Mouse (Mus musculus) liver, embryonic 13.5 days (tissue): ENCODE data around the gene Fhdc1. TPM values are rescaled to one million over a fixed set of nuclear protein-coding genes. Genes with fewer than 3 reads are reported as not detected.
A peak's percentile ranks its signal among the peaks of the same experiment; 100 is the strongest.

Experiments used
- ATAC-seq: fragments of 200-750 bp; cut with Nextera tagmentation; 2 replicates; pipeline ENCODE4 v1.8.0; 2017; ENCODE audit warnings: low read depth, mild to moderate bottlenecking, moderate number of reproducible peaks, moderate library complexity
- DNase-seq: peaks from one replicate; pipeline ENCODE4 v3.0.0; 2022
- H3K27ac ChIP-seq: fragments of 300-500 bp; sonication (generic); 2 replicates; pipeline ENCODE4 v1.5.1; 2015; ENCODE audit warnings: moderate library complexity, mild to moderate bottlenecking, inconsistent platforms
- H3K27me3 ChIP-seq: fragments of 300-500 bp; sonication (generic); 2 replicates; pipeline ENCODE4 v1.6.1; 2015; ENCODE audit warnings: mild to moderate bottlenecking, inconsistent platforms
- H3K36me3 ChIP-seq: fragments of 300-500 bp; sonication (generic); 2 replicates; pipeline ENCODE4 v1.6.1; 2015; ENCODE audit warnings: mild to moderate bottlenecking, inconsistent platforms
- H3K4me1 ChIP-seq: fragments of 300-500 bp; sonication (generic); replicated peaks from 2 replicates; pipeline ENCODE4 v1.6.1; 2015; ENCODE audit warnings: inconsistent platforms
- H3K4me2 ChIP-seq: fragments of 300-500 bp; sonication (generic); 2 replicates; pipeline ENCODE4 v1.6.1; 2015; ENCODE audit warnings: inconsistent platforms, mild to moderate bottlenecking, moderate library complexity
- H3K4me3 ChIP-seq: fragments of 300-500 bp; sonication (generic); replicated peaks from 2 replicates; pipeline ENCODE4 v1.5.1; 2015; ENCODE audit warnings: mild to moderate bottlenecking, inconsistent platforms
- H3K9ac ChIP-seq: fragments of 300-500 bp; sonication (generic); 2 replicates; pipeline ENCODE4 v1.6.1; 2015; ENCODE audit warnings: mild to moderate bottlenecking, inconsistent platforms
- H3K9me3 ChIP-seq: fragments of 300-500 bp; sonication (generic); replicated peaks from 2 replicates; pipeline ENCODE4 v1.6.1; 2016; ENCODE audit warnings: inconsistent platforms
- WGBS: fragments of 180-500 bp; shearing (Covaris S2); methylation state at CpG from one replicate; pipeline ENCODE4 v1.1.7; 2015; ENCODE audit not compliant: insufficient replicate concordance; 5-methylcytosine and 5-hydroxymethylcytosine counted together
- polyA plus RNA-seq: library from polyadenylated mRNA; unstranded; fragments of >200 nt; fragmentation: Nextera tagmentation; extraction: Ambion mirVana; gene quantifications from 2 replicates; pipeline ENCODE4 v1.2.1, GENCODE M21; 2015

Gene Fhdc1
- polyA plus RNA-seq, 1 experiment from 2014 or later: 30.2 TPM

DNA sequence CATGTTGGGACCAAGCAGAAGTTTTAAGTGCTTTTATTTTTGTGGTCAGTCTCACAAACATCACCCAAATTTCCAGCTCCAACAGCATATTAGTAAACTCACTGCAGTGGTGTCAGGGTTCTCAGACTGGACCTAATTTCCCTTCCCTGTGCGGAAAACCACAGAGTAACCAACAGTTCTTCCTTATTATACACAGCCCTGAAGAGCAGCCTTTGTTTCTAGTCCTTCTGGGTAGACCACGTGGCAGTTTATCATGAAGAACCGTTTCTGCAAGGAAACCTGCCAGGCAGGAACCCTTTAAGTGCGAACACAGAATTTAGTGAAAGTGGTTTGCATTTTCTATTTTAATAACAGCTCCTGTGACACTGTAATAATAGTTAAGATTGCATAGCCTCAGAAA is 11.9 kb upstream of the Fhdc1 start:
- Histone ChIP-seq H3K4me3 (no peak overlapping the region), H3K9me3 (no peaks in the 10 kb centered on the region), H3K9ac (no peak overlapping the region), H3K4me1 (peaks cover 10% of the 10 kb centered on the region), H3K36me3 (peaks cover 9% of the 10 kb centered on the region; the same call in 1 of the 2 replicates), H3K4me2 (no peak overlapping the region), H3K27ac (no peak overlapping the region), H3K27me3 (no peaks in the 10 kb centered on the region)
- DNase-seq (no peak), ATAC-seq (no peak)
- WGBS: 27% methylated on average over 4 of the region's 4 CpGs

GRCm38 (mm10) chr3:84488716-84489115 is 8.5 kb upstream of the Fhdc1 start:
- Histone ChIP-seq H3K36me3 (peaks cover 9% of the 10 kb centered on the region; the same call in 1 of the 2 replicates), H3K27me3 (no peaks in the 10 kb centered on the region), H3K4me1 (peaks cover 10% of the 10 kb centered on the region), H3K4me3 (no peak overlapping the region), H3K4me2 (no peak overlapping the region), H3K9me3 (no peaks in the 10 kb centered on the region), H3K27ac (no peak overlapping the region), H3K9ac (no peak overlapping the region)
- no peak for DNase-seq
- no peak for ATAC-seq
- 73% methylated on average over 6 of the region's 6 CpGs for WGBS

DNA sequence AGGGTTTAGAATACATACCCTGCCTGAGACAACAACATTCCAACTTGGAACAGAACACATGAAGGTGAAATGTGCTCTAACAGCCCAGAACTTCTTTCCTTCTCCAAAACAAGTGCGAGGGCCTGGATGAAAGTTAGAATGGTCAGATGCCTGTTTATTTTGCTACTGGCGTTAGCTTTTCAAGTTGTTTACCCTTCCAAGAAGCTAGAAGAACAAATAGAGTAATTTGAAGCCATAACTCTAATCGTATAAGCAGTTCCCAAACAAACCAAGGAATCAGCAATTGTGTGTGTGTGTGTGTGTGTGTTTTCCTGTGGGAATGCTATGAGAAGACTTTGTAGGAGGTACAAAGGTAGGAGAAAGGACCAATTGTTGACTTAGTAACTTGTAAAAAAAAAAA is 4.7 kb upstream of the Fhdc1 start:
- no peak overlapping the region for H3K27ac ChIP-seq
- H3K9me3 ChIP-seq: no peaks in the 10 kb centered on the region
- peaks cover 16% of the 10 kb centered on the region for H3K4me1 ChIP-seq
- H3K36me3 ChIP-seq: no peaks in the 10 kb centered on the region
- no peak for ATAC-seq
- no peak overlapping the region for H3K4me2 ChIP-seq
- H3K4me3 ChIP-seq: no peak overlapping the region
- DNase-seq: no peak
- 68% methylated on average over 3 of the region's 3 CpGs for WGBS
- peaks cover 21% of the 10 kb centered on the region for H3K27me3 ChIP-seq
- H3K9ac ChIP-seq: no peak overlapping the region

DNA sequence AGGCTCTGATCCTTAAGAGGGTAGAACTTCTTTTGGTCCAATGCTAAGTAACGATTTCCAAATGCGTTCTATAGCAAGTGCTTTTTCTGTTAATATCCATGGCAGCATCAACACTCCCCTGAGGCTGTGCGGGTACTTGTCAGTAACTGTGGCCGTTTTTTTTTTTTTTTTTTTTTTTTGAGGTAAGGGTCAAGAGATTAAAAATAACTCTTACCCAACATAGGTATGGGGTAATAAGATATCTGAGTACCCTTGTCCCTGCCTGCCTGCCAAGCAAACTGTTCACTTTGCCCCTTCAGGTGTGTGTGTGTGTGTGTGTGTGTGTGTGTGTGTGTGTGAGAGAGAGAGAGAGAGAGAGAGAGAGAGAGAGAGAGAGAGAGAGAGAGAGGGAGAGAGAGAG is 4.1 kb upstream of the Fhdc1 start:
- no peak overlapping the region for H3K4me3 ChIP-seq
- DNase-seq: no peak
- WGBS: 77% methylated on average over 4 of the region's 4 CpGs

GRCm38 (mm10) chr3:84482121-84482520 is 1.9 kb upstream of the Fhdc1 start:
- no peaks in the 10 kb centered on the region for H3K36me3 ChIP-seq
- peaks cover 46% of the 10 kb centered on the region for H3K27me3 ChIP-seq
- no peak overlapping the region for H3K9ac ChIP-seq
- H3K27ac ChIP-seq: no peak overlapping the region
- WGBS: 88% methylated on average over 6 of the region's 6 CpGs
- peaks cover 43% of the 10 kb centered on the region for H3K4me1 ChIP-seq
- no peak overlapping the region for H3K4me3 ChIP-seq
- no peak for DNase-seq
- ATAC-seq: no peak
- H3K4me2 ChIP-seq: no peak overlapping the region
- no peaks in the 10 kb centered on the region for H3K9me3 ChIP-seq

More for the DNA sequence above, 4.1 kb upstream of the Fhdc1 start:
- no peak for ATAC-seq
- Histone ChIP-seq H3K36me3 (no peaks in the 10 kb centered on the region), H3K4me2 (no peak overlapping the region), H3K27me3 (peaks cover 27% of the 10 kb centered on the region), H3K9me3 (no peaks in the 10 kb centered on the region), H3K9ac (no peak overlapping the region), H3K4me1 (peaks cover 21% of the 10 kb centered on the region), H3K27ac (no peak overlapping the region)

DNA sequence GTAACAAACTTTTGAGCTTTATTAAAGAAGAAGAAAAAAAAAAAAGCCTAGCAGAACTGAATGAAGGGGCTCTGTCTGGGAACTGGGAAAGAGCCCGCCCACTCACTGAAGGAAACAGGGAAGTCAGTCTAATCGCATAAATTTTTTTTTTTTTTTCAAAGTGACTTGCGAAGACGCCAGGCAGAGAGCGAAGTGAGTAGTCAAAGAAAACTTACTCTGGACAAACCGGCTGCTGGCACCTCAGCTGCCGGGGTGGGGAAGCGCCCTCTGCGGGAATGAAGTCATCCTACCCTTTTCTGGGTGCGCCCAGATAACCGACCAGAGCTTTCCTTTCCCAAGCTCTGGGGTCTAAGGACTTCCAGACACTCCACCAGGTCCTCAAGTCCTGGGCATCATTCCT is 875 bp upstream of the Fhdc1 start:
- H3K4me1 ChIP-seq: peaks cover 53% of the 10 kb centered on the region
- peaks cover 48% of the 10 kb centered on the region for H3K27me3 ChIP-seq
- no peaks in the 10 kb centered on the region for H3K9me3 ChIP-seq
- ATAC-seq (no peak), DNase-seq (peak; percentile 57)
- peak overlapping the region; percentile 83 for H3K4me3 ChIP-seq
- H3K9ac ChIP-seq: peak overlapping the region; percentile 95
- H3K4me2 ChIP-seq: peak overlapping the region; percentile 97
- WGBS: 3% methylated on average over 11 of the region's 11 CpGs
- peaks cover 4% of the 10 kb centered on the region for H3K36me3 ChIP-seq
- 0 out of 2 replicates have a peak overlapping the region, but pooled peaks have one; percentile 96 for H3K27ac ChIP-seq

- Histone ChIP-seq H3K9ac (peak overlapping the region; percentile 95), H3K36me3 (peaks cover 14% of the 10 kb centered on the region), H3K4me1 (peaks cover 70% of the 10 kb centered on the region), H3K4me2 (peak overlapping the region; percentile 97), H3K27me3 (peaks cover 55% of the 10 kb centered on the region), H3K9me3 (no peaks in the 10 kb centered on the region), H3K27ac (peak overlapping the region; percentile 96), H3K4me3 (peak overlapping the region; percentile 83)
- WGBS: under 1% methylated on average over 61 of the region's 61 CpGs
- DNase-seq: peak; percentile 80
- ATAC-seq: peak; percentile 82
Observed at GRCm38 (mm10) chr3:84479293-84480005, 780 bp downstream of the Fhdc1 start.

DNA sequence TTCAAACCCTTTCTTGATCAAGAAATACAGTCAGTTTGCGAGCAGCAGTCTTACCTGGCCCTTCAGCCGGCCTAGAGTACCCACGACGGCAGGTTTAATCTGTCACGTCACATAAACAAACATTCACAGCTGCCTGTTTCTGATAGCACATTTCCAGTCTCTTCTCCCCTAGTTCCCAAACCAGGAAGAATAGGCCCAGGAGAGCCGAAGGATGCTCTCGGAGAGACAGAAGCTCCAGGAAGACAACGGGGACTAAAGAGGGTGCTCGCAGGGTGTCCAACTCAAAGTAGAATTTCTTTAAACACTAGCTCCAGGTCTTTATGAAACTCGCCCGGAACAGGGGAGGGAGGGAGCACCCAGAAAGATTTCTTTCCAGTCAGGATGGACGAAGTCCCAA is 1.3 kb downstream of the Fhdc1 start:
- H3K27ac ChIP-seq: peak overlapping the region; percentile 96
- H3K27me3 ChIP-seq: peaks cover 58% of the 10 kb centered on the region

GRCm38 (mm10) chr3:84478195-84478594 is 2.0 kb downstream of the Fhdc1 start:
- ATAC-seq: peak; percentile 62
- H3K27me3 ChIP-seq: peaks cover 58% of the 10 kb centered on the region

More for the DNA sequence above, 1.3 kb downstream of the Fhdc1 start:
- 7% methylated on average over 12 of the region's 12 CpGs for WGBS
- peak; percentile 62 for ATAC-seq
- peak overlapping the region; percentile 97 for H3K4me2 ChIP-seq
- H3K9me3 ChIP-seq: no peaks in the 10 kb centered on the region
- peaks cover 75% of the 10 kb centered on the region for H3K4me1 ChIP-seq
- peaks cover 20% of the 10 kb centered on the region for H3K36me3 ChIP-seq
- peak; percentile 63 for DNase-seq
- peak overlapping the region; percentile 83 for H3K4me3 ChIP-seq
- peak overlapping the region; percentile 95 for H3K9ac ChIP-seq

DNA sequence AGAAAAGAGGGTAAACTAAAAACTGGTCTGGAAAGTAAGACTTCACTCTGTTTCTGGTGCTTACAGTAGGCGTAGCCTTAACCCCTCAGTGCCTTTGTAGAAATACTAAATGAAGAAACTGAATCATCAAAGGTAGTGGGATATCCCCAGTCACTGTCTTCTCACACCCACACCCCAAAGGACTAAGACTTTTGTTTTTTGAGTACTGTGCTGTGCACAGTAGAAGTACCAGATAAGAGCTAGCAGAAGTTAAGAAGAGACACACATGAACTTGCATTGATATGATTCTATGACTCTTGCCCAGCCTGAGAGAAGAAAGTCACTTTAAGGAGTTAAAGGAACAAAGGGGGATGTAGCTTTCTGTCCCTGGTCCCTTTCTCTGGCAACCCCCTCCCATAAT is 2.7 kb downstream of the Fhdc1 start:
- Histone ChIP-seq H3K4me2 (peak overlapping the region; percentile 97), H3K27ac (peak overlapping the region; percentile 96), H3K27me3 (peaks cover 56% of the 10 kb centered on the region), H3K9me3 (no peaks in the 10 kb centered on the region), H3K9ac (peak overlapping the region; percentile 95), H3K36me3 (peaks cover 34% of the 10 kb centered on the region), H3K4me1 (peaks cover 89% of the 10 kb centered on the region), H3K4me3 (peak overlapping the region; percentile 83)
- no peak for DNase-seq
- 58% methylated on average over 1 of the region's 1 CpGs for WGBS
- ATAC-seq: peak; percentile 25; the same call in 1 of the 2 replicates

More at GRCm38 (mm10) chr3:84478195-84478594, 2.0 kb downstream of the Fhdc1 start:
- H3K36me3 ChIP-seq: peaks cover 27% of the 10 kb centered on the region
- no peaks in the 10 kb centered on the region for H3K9me3 ChIP-seq
- H3K9ac ChIP-seq: peak overlapping the region; percentile 95
- peak; percentile 63 for DNase-seq
- H3K4me1 ChIP-seq: peaks cover 82% of the 10 kb centered on the region
- peak overlapping the region; percentile 96 for H3K27ac ChIP-seq
- peak overlapping the region; percentile 83 for H3K4me3 ChIP-seq
- WGBS: 9% methylated on average over 7 of the region's 7 CpGs
- peak overlapping the region; percentile 97 for H3K4me2 ChIP-seq

DNA sequence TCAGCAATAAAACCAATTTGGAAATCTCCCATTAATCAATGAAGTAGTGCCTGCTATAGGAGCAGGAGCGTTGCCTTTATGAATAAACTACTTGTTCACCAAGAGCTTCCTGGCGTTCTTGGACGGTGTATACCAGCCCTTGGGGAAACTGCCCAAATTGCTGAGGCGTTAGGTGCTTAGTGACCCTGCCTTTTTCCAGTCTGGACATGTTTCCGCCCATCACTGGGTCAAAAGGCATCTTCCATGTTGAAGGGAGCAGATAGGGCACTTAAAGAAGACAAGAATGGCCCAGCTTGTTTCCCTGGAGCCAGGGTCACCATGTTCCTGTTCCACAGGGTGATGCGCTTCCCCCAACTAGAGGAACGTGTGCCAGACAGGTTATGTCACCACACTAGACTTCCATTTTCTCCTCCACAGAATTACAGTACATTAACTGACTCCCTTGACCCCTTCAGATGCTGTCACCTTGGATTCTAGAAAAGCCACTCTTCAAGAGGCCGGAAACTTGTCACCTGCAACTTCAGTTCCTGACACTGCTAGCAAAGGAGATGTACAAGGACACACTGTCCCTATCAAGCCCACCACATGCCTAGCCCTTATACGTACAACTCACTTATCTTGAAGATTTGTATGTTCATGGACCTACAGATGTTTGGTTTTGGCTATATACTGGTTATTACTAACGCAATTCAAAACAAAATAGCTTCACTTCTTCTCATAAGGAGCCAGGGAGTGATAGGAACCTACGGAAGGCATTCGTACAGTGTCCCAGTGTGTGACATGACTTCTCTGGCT is 5.1 kb downstream of the Fhdc1 start:
- H3K4me3 ChIP-seq: peak overlapping the region; percentile 83
- peaks cover 40% of the 10 kb centered on the region for H3K27me3 ChIP-seq
- peaks cover 49% of the 10 kb centered on the region for H3K36me3 ChIP-seq
- 73% methylated on average over 12 of the region's 12 CpGs for WGBS
- H3K27ac ChIP-seq: peak overlapping the region; percentile 99
- no peak for ATAC-seq
- peaks cover 99% of the 10 kb centered on the region for H3K4me1 ChIP-seq
- peak overlapping the region; percentile 55 for H3K9ac ChIP-seq
- DNase-seq: no peak
- peak overlapping the region; percentile 97 for H3K4me2 ChIP-seq
- H3K9me3 ChIP-seq: no peaks in the 10 kb centered on the region
